Mouse (Mus musculus) lung, postnatal 0 days (tissue): ENCODE results near the gene Cemip2.

ENCODE experiments used
- CTCF ChIP-seq: IDR thresholded peaks from 2 replicates; pipeline ENCODE4 v1.5.1; 2016; ENCODE audit warnings: antibody characterized with exemption, mild to moderate bottlenecking
- EP300 ChIP-seq: IDR thresholded peaks from 2 replicates; pipeline ENCODE4 v1.6.1; 2016; ENCODE audit warnings: antibody characterized with exemption, mild to moderate bottlenecking, control low read depth

GRCm38 (mm10) chr19:21860132-21860531 lies 82.0 kb downstream of the Cemip2 start:
- TF ChIP-seq CTCF (no peak), EP300 (no peak)
